Mouse (Mus musculus): Measurements from ENCODE around the gene Actr1b. TPM values are rescaled to one million over a fixed set of nuclear protein-coding genes. Genes with fewer than 3 reads are reported as not detected.

Gene Actr1b
- total RNA-seq, 2 experiments from 2014 or later = 93.8 to 101 TPM

DNA sequence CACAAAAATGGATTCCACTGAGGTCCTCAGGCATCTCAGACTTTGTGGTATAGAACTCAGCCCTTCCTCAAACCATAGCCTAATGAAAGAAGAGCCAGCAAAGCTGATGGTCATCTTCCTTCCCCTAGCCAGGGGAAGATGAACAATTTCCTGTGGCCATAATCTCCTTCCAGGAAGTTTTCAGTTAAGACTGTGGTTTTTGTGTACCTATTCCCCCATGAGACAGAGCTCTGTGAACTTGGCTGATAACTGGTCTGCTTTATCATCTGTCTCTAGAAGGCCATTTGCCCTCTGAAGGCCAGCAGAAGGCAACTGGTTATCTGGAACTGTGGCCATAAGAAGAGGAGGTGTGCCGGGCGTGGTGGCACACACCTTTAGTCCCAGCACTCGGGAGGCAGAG, 58.0 kb downstream of the Actr1b start:
- no peak for DNase-seq

DNA sequence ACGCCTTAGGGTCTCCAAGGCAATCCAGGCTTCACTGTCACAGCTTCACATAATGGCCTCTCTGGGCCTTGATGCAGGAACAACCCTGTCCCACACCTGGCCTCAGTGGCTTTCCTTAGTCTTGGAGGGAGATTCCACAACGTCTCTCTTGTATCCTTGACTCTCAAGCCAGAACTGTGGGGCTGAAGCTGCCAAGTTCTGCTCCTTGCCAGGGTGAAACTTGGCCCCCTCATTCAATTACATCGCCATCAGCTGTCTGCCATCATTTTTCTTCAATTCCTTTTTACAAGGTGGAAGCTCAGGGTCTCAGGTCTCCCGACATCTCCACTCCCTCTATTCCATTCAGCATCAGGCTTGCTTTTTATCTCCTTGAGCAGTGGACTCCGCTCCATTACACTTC, 59.2 kb downstream of the Actr1b start:
- DNase-seq = no peak

Small RNA genes within 50 kb of the gene (microRNA-seq; reads per million reads assigned to microRNA genes)
- gene Gm24133 = 0 reads per million in 2 experiments

Other genes starting within 250 kb of the Actr1b start
- 1 to 10 TPM; 3.8 to 4.3 TPM for gene Cnnm4, start 242.8 kb downstream of the Actr1b start, total RNA-seq (2021)
- gene Cnnm3, start 202.6 kb downstream of the Actr1b start, total RNA-seq (2021) = 10 to 100 TPM; 13.1 to 16.6 TPM
- gene Ankrd23, start 177.5 kb downstream of the Actr1b start, total RNA-seq (2021) = 100 to 1,000 TPM; 315 to 408 TPM
- 100 to 1,000 TPM; 174 to 267 TPM for gene Gm42417, start 175.0 kb downstream of the Actr1b start, total RNA-seq (2021)
- gene Ankrd39, start 167.0 kb downstream of the Actr1b start, total RNA-seq (2021) = 1 to 10 TPM; 5.8 to 6.2 TPM
- 10 to 100 TPM in 1 of 2 experiments, 1 to 10 TPM in 1; 9.2 to 10.4 TPM for gene Sema4c, start 156.1 kb downstream of the Actr1b start, total RNA-seq (2021)
- under 1 TPM in 1 of 2 experiments, not detected in 1; 0.42 TPM for gene Fam178b, start 31.2 kb downstream of the Actr1b start, total RNA-seq (2021)
- gene Cox5b, start 23.0 kb downstream of the Actr1b start, total RNA-seq (2021) = 1,000 to 10,000 TPM; 2,045 to 2,202 TPM
- gene 4933424G06Rik, start 4.3 kb downstream of the Actr1b start, total RNA-seq (2021) = not detected
- 1 to 10 TPM in 1 of 2 experiments, under 1 TPM in 1; 0.27 to 2.0 TPM for gene Zap70, start 47.4 kb upstream of the Actr1b start, total RNA-seq (2021)
- 10 to 100 TPM; 24.2 to 29.6 TPM for gene Tmem131, start 229.2 kb upstream of the Actr1b start, total RNA-seq (2021)